Mouse (Mus musculus) E14TG2a.4 (cell line): ENCODE measurements at regions not wholly inside any gene's neighbourhood (a gene's known extent, or its start where the extent isn't known, plus 50 kb on each side); places are given as distances from the start of the nearest gene placed in this dataset.

Source experiments
- CTCF ChIP-seq: conservative IDR thresholded peaks from 2 replicates; pipeline ENCODE4 v1.5.1; 2014; ENCODE audit warnings: low read length
- NANOG ChIP-seq: IDR thresholded peaks from 2 replicates; pipeline ENCODE4 v1.6.1; 2014; ENCODE audit warnings: borderline replicate concordance, low read length, mixed read lengths
- POU5F1 ChIP-seq: IDR thresholded peaks from 2 replicates; pipeline ENCODE4 v1.6.1; 2014; ENCODE audit warnings: low read length, borderline replicate concordance

DNA sequence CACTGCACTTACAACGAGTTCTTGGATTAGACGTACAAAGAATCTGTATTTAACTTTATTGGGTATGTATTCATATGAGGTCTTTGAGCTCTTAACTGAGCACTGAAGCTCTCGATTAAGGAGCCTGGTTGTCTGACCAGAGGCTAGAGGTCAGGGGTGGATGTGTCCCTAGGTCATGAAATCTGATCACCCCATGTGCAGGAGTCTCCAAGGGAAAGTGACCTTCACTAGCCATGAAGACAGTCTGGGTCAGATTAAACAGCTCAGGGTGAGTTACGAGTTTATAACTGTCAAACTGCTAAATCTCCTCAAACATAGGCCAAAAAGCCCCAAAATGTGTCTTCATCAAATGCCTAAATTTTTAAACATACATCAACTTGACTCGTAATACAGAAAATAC lies 216.8 kb downstream of the Rchy1 start:
- TF ChIP-seq CTCF = no peak
- TF ChIP-seq POU5F1 = no peak
- TF ChIP-seq NANOG = no peak
